Mouse (Mus musculus) frontal cortex, postnatal 10 days (tissue): ENCODE measurements around the gene Mri1.
"Not testable (repeated sequence)": the region's sequence is repeated elsewhere in the genome, so short reads cannot be mapped to it uniquely, and the experiment has no call there.

ENCODE experiments used
- DNase-seq, 2 experiments: peaks; one replicate each; pipeline ENCODE4 v3.0.0; 2022; ENCODE audit warnings: low spot score in 2 of 2, mixed read lengths in 1 of 2

The Mri1 gene

DNA sequence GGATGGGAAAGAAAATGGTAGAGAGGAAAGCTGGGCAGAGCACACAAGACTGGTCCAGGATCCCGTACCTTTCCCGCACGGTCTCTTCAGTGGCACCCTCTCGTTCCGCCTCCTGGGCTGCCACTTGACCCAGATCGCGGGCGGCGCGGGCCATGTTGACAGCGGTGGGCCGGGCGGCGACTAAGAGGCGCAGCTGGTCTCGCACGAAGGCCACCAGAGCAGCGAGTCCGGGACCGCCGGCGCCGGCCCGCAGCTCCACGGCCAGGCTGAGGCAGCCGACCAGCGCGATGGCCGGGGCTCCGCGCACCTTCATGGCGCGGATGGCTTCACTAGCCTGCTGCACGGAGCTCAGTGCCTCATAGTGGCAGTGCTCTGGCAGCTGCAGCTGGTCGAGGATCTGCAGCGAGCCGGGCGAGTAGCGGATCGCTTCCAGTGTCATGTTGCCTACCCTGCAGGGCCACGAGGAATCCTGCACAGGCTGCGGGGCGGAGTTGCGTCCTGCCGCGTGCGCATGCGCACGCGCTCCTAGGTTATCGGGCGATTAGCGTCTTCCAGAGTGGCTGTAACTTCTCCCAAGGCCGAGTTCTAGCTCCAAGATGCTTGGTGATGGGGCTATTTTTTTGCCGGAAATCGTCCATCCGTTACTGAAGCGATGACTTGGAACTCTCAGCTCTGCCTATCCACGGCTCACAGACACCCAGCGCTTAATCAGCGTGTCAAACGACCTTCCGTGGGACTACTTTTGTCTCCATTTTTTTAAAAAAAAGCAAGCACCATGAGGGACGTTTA, at the start of gene Mri1:
Mri1 (minus strand) TSS at position 505 of the 789 bp plus-strand sequence.
- peak; percentile 69 to 78 for DNase-seq

DNA sequence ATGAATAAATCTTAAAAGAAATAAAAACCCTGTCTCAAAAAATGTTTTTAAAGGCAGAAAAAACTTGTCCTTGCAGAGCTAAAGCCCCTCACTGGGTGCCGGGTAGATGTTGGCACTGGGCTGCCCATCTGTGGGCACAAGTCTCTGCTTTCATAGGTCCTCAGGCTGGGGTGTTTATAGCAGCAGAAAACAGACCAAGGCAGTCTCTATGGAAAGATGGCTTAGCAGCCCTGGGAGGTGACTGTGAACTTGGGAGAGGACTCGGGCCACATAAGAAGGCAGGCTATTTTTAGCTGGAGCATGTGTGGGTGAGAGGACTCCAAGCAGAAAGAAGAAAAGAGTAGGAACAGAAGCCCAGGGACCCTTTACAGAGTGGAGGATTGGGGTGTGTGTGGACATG, 46.8 kb upstream of the Mri1 start:
- DNase-seq = no peak

DNA sequence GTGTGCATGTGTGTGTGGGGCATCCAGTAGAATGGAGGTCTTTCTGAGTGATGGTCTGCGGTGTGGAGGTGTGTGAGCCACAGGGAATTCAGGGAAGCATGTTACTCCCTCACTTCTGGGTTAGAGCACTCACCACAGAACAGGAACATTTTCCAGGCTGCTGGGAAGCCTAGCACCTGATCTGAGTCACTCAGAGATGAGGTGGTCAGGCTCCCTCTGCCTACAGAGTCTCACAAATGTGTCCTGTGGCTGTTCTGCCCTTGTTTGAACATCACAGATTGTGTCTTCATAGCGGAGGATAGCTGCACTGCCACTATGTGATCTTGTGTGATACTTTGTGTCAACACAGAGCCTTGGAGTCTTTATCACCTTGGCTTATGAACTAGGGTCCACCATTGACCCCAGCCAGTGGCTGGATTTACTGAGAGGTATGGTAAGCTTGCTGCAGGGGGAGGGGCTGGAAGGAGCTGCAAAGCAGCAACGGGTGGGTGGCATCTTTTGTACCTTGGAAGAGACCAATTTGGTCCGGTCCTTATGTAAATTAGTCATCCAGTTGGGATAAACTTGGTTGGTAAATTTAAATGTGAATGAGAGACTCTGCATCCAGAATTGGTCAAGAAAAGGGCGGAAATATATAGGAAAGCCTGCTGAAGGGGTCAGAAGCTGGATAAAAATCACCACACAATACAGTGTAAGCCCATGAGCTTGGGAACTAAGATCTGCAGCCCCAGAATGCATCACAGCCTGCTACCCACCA, 40.1 kb upstream of the Mri1 start:
- DNase-seq = no peak

DNA sequence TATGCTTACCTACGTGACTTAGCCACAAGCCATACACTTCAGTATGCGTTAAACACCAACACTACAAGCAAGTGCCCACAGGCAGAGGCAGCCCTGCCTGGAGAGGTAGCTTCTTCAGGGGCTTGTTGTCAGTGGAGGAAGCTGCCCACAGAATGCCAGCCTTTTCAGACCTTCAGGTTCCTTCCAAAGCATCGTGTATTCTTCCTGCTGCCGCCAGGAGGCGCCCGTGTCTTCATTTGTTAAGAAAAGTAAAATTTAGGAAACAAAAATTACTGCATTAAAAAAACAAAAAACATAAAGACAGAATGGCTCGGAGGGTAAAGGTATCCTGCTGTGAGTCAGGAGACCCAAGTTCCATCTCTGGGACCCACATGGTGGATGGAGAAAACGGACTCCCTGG, 34.6 kb upstream of the Mri1 start:
- DNase-seq = peak in 1 of 2 experiments; percentile 40

DNA sequence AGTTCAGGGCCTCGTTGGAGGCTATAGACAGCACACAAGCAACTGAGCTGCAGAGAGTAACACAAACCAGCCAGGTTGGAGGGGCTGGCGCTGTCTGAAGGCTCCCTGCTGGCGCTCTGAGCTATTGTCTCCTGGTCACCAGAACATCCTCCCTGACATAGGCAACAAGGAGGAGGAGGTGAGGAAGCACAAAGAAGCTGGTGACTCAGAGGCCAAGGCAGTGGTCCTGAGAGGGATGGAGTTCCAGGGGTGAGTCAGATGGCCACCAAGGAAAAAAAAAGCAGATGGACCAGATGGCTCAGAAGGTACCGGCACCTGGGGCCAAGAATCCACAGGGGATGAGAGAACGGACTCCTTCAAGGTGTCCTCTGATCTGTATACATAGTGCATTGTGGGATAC, 34.0 kb upstream of the Mri1 start:
- DNase-seq = no peak

- no peak for DNase-seq
These were observed 31.8 kb upstream of the Mri1 start for GRCm38 (mm10) chr8:84288892-84289291.

DNA sequence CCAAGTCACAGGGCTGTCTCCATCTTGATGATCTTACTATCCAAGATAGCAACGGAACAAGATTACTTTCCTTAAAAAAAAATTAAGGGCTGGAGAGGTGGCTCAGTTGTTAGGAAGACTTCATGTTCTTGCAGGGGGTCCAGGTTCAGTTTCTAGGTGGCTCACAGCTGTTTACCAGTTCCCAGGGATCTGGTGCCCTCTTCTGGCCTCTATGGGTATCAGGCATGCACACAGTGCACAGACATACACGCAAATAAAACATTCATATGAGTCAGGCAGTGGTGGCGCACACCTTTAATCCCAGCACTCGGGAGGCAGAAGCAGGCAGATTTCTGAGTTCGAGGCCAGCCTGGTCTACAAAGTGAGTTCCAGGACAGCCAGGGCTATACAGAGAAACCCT, 28.5 kb upstream of the Mri1 start:
- DNase-seq = not testable (repeated sequence)

GRCm38 (mm10) chr8:84284608-84285063, 27.5 kb upstream of the Mri1 start:
- no peak for DNase-seq

DNA sequence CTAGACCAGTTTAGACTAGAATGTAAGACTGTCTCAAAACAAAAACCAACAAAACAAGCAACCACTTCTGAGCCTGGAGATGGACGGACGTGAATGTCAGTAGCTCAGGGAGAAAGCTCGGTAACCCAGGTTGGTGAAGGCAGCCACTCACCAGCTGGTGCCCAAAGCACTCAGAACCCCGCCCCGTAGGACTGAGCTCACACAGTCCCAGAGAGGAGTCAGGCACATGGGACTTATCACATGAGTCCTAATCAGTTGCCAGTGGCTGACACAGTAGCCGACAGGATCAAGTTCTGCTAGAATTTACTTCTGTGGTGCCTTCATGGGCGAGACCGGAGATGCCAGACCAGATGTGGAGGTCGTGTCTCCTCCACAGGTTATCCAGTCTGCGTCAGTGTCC, 23.7 kb upstream of the Mri1 start:
- DNase-seq = no peak

- no peak for DNase-seq
These were observed 19.3 kb upstream of the Mri1 start for GRCm38 (mm10) chr8:84276447-84276846.

GRCm38 (mm10) chr8:84273968-84274367, 16.8 kb upstream of the Mri1 start:
- no peak for DNase-seq

DNA sequence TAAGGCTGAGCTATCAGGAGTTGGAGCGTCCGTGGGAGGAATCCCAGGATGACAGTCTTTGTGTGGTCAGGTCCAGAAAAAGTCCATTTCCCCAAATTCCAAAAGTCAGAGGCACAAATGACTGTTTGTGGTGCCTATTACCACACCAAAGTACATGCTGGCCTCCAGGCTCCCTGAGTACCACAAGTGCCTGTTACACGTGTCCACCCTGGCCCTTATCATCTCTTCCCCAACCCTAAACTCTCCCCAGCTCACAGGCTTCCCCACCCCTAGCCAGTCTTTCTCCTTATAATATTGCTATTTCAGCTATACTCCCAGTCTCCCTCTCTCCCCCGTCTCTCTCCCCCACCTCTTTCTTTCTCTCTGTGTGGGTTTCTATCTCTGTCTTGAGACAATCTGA, 15.2 kb upstream of the Mri1 start:
- DNase-seq = no peak

GRCm38 (mm10) chr8:84269950-84270773, 13.0 kb upstream of the Mri1 start, which contains the start of gene Ccdc130:
Gene Ccdc130 (minus strand): TSS chr8:84270380.
- peak; percentile 100 for DNase-seq

GRCm38 (mm10) chr8:84261098-84261497, 4.0 kb upstream of the Mri1 start:
- DNase-seq = no peak

DNA sequence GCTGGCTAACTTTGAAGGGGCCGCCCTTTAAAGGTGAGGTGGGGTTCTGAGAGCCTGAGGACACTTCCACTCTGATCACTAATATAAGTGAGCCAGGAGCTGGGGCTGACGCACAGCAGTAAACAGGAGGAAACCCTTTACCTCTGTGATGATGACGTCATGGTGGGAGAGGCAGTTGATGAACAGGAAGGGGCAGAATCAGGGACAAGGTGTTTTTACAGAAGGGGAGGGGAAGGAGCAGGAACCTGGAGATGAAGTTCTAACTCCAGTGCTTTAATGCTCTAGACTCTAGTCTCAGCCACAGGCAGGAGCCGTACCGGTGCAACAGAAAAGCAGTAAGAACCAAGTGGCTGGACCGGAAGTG, 686 bp downstream of the Mri1 start:
- no peak for DNase-seq

DNA sequence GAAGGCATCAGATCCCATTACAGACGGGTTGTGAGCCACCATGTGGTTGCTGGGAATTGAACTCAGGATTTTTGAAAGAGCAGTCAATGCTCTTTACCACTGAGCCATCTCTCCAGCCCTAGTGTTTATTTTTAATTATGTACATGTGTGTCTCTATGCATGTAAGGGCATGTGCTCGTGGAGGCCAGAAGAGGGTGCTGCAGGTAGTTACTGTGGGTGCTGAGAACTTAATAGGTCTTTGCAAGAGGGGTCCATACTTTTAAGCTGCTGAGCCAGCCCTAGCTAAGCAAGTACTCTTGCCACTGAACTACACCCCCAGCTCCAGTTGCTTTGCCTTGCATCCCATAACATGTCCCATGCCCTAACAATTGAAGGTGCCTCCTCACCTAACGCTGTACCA, 1.3 kb downstream of the Mri1 start:
- no peak for DNase-seq

- peak; percentile 79 to 85 for DNase-seq
These were observed 7.6 kb downstream of the Mri1 start, which contains the start of gene D8Ertd738e for GRCm38 (mm10) chr8:84249257-84250170. Gene D8Ertd738e (minus strand): TSS chr8:84249719.

- no peak for DNase-seq
These were observed 15.3 kb downstream of the Mri1 start for GRCm38 (mm10) chr8:84241821-84242220.

GRCm38 (mm10) chr8:84241167-84241566, 16.0 kb downstream of the Mri1 start:
- no peak for DNase-seq

DNA sequence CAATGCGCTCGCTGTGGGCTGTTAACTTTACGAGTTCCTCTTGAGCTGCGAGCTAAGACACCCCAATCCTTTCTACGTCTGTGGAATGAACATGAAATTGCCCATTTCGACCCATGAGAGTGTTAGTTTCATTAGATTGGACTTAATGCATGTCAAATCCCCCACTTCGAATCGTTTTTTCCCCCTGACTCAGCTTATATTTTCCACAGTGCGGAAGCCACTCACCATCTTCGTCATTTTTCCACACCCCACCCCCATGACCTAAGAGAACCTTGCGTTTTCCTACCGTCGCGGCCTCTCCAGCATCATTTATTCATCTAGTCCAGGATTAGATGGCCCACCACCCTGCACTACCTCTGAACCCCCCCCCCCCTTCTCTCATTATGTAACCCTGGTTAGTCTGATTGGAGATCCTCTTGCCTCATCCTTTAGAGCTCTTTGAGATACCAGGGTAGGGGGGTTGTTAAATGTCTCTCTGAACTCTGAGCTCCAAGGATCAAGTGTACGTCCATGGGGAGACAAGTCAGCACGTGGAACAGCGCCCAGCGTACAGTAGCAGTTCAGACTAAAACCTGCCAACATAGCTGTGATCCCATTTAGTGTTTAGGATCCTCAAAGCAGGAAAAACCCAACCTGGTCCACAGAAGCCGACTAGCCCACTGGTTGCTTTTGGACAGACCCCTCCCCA, 19.4 kb downstream of the Mri1 start:
- no peak for DNase-seq
